Mouse (Mus musculus) left cerebral cortex, adult 9 months (tissue): ENCODE measurements around the gene Catspere2.

ENCODE experiments used
- DNase-seq, 2 experiments: peaks; one replicate each; pipeline ENCODE4 v3.0.0; 2022; ENCODE audit warnings: low spot score in 2 of 2

The Catspere2 gene

GRCm38 (mm10) chr1:178219166-178220077 is 236.2 kb downstream of the Catspere2 start:
- no peak for DNase-seq
